In genomic region chr11:108098306-108098705, GRCm38 (mm10) we compare ENCODE assay signal across 22 mouse cellular contexts.
DNase-seq lines count a peak whose midpoint lies in the region; ATAC-seq and TF ChIP-seq lines count a peak whose summit lies in the region.
"Had no signal": no experiment of that assay in that cellular context is flagged by ENCODE, and none has a peak within 500 bp of the region (broad histone marks: within the 10 kb centered on the region; RNA-seq: fewer than 3 reads in every experiment).

No protein-coding gene starts in this region.

- no peak for TF ChIP-seq RAD21 in MEL (IDR thresholded peaks at IDR 0.05; ENCODE audit: low read depth, low read length)

- peak; percentile 49 to 61; a peak in 3 of 4 replicates for TF ChIP-seq EP300 in MEL (IDR thresholded peaks at IDR 0.05; ENCODE audit: low read depth in 1 of 2, low read length in 2 of 2)

- no peak overlapping the region for H3K9ac ChIP-seq in intestine, postnatal 0 days (ENCODE audit: low read depth, low read length)
- H3K9ac ChIP-seq in intestine, embryonic 15.5 days = no peak overlapping the region
- H3K9ac ChIP-seq in MEL (ENCODE audit: control insufficient read depth, low read depth, low read length, poor library complexity, severe bottlenecking) = no peak overlapping the region
- H3K9ac ChIP-seq: embryonic facial prominence, embryonic 12.5 days; forebrain, postnatal 0 days; limb, embryonic 13.5 days; midbrain, embryonic 15.5 days had no signal

- no peak for TF ChIP-seq CTCF in intestine, postnatal 0 days (IDR thresholded peaks at IDR 0.05; ENCODE audit: low read depth)
- no peak for TF ChIP-seq CTCF in MEL (IDR thresholded peaks at IDR 0.05 in 2 of 3, conservative IDR thresholded peaks at IDR 0.05 in 1 of 3; ENCODE audit: control insufficient read depth in 1 of 3, insufficient read depth in 1 of 3, low read depth in 2 of 3, low read length in 3 of 3, poor library complexity in 1 of 3, severe bottlenecking in 1 of 3)

- WGBS in intestine, postnatal 0 days = 33% methylated on average over 7 of the region's 7 CpGs
- WGBS in intestine, embryonic 15.5 days = 62% methylated on average over 7 of the region's 7 CpGs

- H3K79me2 ChIP-seq in MEL (ENCODE audit: control insufficient read depth, insufficient read depth, low read length, poor library complexity) = no peaks in the 10 kb centered on the region

- peak; percentile 72 for DNase-seq in MEL (ENCODE audit: low read depth, low spot score)
- DNase-seq in induced T-regulatory cell, adult 2 months (ENCODE audit: low read depth) = peak; percentile 32
- DNase-seq in retina, postnatal 1 day = no peak
- DNase-seq in layer of hippocampus, adult 8-10 months (ENCODE audit: low spot score in 2 of 2) = no peak
- DNase-seq in left cerebral cortex, adult 11 months (ENCODE audit: low spot score) = no peak
- DNase-seq: cerebellum, adult 11-12 months; cerebellum, postnatal 10 days; forebrain, postnatal 0 days; gastrocnemius, postnatal 25 days; heart, postnatal 4 days; kidney, adult 8-10 months; kidney, postnatal 14 days; lung, adult 18-20 months; lung, postnatal 10 days had no signal

- H3K4me3 ChIP-seq in intestine, postnatal 0 days (ENCODE audit: low read depth, low read length) = no peak overlapping the region
- H3K4me3 ChIP-seq in intestine, embryonic 15.5 days (replicated peaks) = no peak overlapping the region
- no peak overlapping the region for H3K4me3 ChIP-seq in MEL (ENCODE audit: control insufficient read depth in 1 of 2, insufficient read depth in 1 of 2, low read depth in 2 of 2, low read length in 2 of 2)
- H3K4me3 ChIP-seq: embryonic facial prominence, embryonic 12.5 days; limb, embryonic 13.5 days; midbrain, embryonic 15.5 days had no signal

- ATAC-seq in intestine, postnatal 0 days = peak; percentile 61
- ATAC-seq in intestine, embryonic 15.5 days = no peak
- ATAC-seq in megakaryocyte-erythroid progenitor cell, adult 5-6 weeks (replicated peaks; ENCODE audit: low FRiP score, low TSS enrichment, poor library complexity, severe bottlenecking) = peak; percentile 94
- ATAC-seq: forebrain, postnatal 0 days; hindbrain, postnatal 0 days; midbrain, embryonic 15.5 days had no signal

- no peaks in the 10 kb centered on the region for H3K9me3 ChIP-seq in intestine, postnatal 0 days (ENCODE audit: control insufficient read depth)
- H3K9me3 ChIP-seq in intestine, embryonic 15.5 days = no peaks in the 10 kb centered on the region
- no peaks in the 10 kb centered on the region for H3K9me3 ChIP-seq in MEL (replicated peaks; ENCODE audit: insufficient read depth, low read length)
- H3K9me3 ChIP-seq: embryonic facial prominence, embryonic 12.5 days; limb, embryonic 13.5 days; midbrain, embryonic 15.5 days had no signal

- H3K4me2 ChIP-seq in intestine, postnatal 0 days (replicated peaks; ENCODE audit: low read depth) = no peak overlapping the region
- no peak overlapping the region for H3K4me2 ChIP-seq in intestine, embryonic 15.5 days (replicated peaks)
- H3K4me2 ChIP-seq: embryonic facial prominence, embryonic 12.5 days; limb, embryonic 13.5 days; midbrain, embryonic 15.5 days had no signal

- no peaks in the 10 kb centered on the region for H3K4me1 ChIP-seq in intestine, postnatal 0 days (replicated peaks; ENCODE audit: control insufficient read depth, insufficient read depth, low read length)
- no peaks in the 10 kb centered on the region for H3K4me1 ChIP-seq in intestine, embryonic 15.5 days (replicated peaks)
- peaks cover 4 to 11% of the 10 kb centered on the region in 2 experiments; a peak in 2 of 4 replicates for H3K4me1 ChIP-seq in MEL (ENCODE audit: control insufficient read depth in 1 of 2, insufficient read depth in 2 of 2, low read length in 2 of 2)
- H3K4me1 ChIP-seq: embryonic facial prominence, embryonic 12.5 days; limb, embryonic 13.5 days; midbrain, embryonic 15.5 days had no signal

- no peaks in the 10 kb centered on the region for H3K27me3 ChIP-seq in intestine, postnatal 0 days (replicated peaks; ENCODE audit: control insufficient read depth, insufficient read depth, low read length)
- no peaks in the 10 kb centered on the region for H3K27me3 ChIP-seq in intestine, embryonic 15.5 days (replicated peaks)
- H3K27me3 ChIP-seq in MEL (ENCODE audit: control insufficient read depth in 1 of 2, insufficient read depth in 2 of 2, low read length in 2 of 2) = no peaks in the 10 kb centered on the region
- H3K27me3 ChIP-seq: embryonic facial prominence, embryonic 12.5 days; limb, embryonic 13.5 days; midbrain, embryonic 15.5 days had no signal

- no peak overlapping the region for H3K27ac ChIP-seq in intestine, postnatal 0 days (ENCODE audit: low read depth, low read length)
- no peak overlapping the region for H3K27ac ChIP-seq in intestine, embryonic 15.5 days
- H3K27ac ChIP-seq in MEL (ENCODE audit: control insufficient read depth, low read depth, low read length) = peak overlapping the region; percentile 2; the same call in 1 of the 2 replicates
- H3K27ac ChIP-seq: embryonic facial prominence, embryonic 12.5 days; hindbrain, postnatal 0 days; limb, embryonic 13.5 days; midbrain, embryonic 15.5 days; stomach, postnatal 0 days had no signal

- no peaks in the 10 kb centered on the region for H3K36me3 ChIP-seq in intestine, postnatal 0 days (ENCODE audit: control insufficient read depth, insufficient read depth)
- no peaks in the 10 kb centered on the region for H3K36me3 ChIP-seq in intestine, embryonic 15.5 days
- peaks cover 0 to 10% of the 10 kb centered on the region in 2 experiments; a peak in 2 of 4 replicates for H3K36me3 ChIP-seq in MEL (ENCODE audit: control insufficient read depth in 1 of 2, insufficient read depth in 2 of 2, low read length in 2 of 2)
- H3K36me3 ChIP-seq: embryonic facial prominence, embryonic 12.5 days; limb, embryonic 13.5 days; midbrain, embryonic 15.5 days had no signal

- no peak for TF ChIP-seq POLR2A in MEL (IDR thresholded peaks at IDR 0.05; ENCODE audit: control insufficient read depth in 1 of 2, insufficient read depth in 1 of 2, low read depth in 1 of 2, low read length in 2 of 2, poor library complexity in 1 of 2)

TF ChIP-seq in MEL, 35 proteins besides CTCF, POLR2A, EP300 and RAD21:
- no peak for TF ChIP-seq TBP (IDR thresholded peaks at IDR 0.05; ENCODE audit: low read depth, low read length)
- no peak for TF ChIP-seq NELFE (IDR thresholded peaks at IDR 0.05; ENCODE audit: low read depth, low read length)
- no peak for TF ChIP-seq POLR2AphosphoS2 (IDR thresholded peaks at IDR 0.05; ENCODE audit: low read length)
- no peak for TF ChIP-seq KAT2A (conservative IDR thresholded peaks at IDR 0.05; ENCODE audit: low read depth, low read length)
- no peak for TF ChIP-seq MEF2A (IDR thresholded peaks at IDR 0.05; ENCODE audit: extremely low read depth, insufficient replicate concordance, low read depth, low read length, poor library complexity, severe bottlenecking)
- no peak for TF ChIP-seq MYB (IDR thresholded peaks at IDR 0.05; ENCODE audit: low read depth, low read length)
- no peak for TF ChIP-seq MYC (IDR thresholded peaks at IDR 0.05; ENCODE audit: low read depth, low read length)
- TF ChIP-seq ELF1 (IDR thresholded peaks at IDR 0.05; ENCODE audit: low read depth, low read length) = no peak
- no peak for TF ChIP-seq MAX (IDR thresholded peaks at IDR 0.05; ENCODE audit: low read length)
- no peak for TF ChIP-seq E2F4 (IDR thresholded peaks at IDR 0.05; ENCODE audit: borderline replicate concordance, low read depth, low read length)
- TF ChIP-seq UBTF (IDR thresholded peaks at IDR 0.05; ENCODE audit: borderline replicate concordance, insufficient read depth, low read depth, low read length) = no peak
- TF ChIP-seq TAL1 (IDR thresholded peaks at IDR 0.05; ENCODE audit: low read length) = peak; percentile 71
- TF ChIP-seq CHD1 (IDR thresholded peaks at IDR 0.05; ENCODE audit: low read depth, low read length) = no peak
- TF ChIP-seq SIN3A (IDR thresholded peaks at IDR 0.05; ENCODE audit: low read length) = no peak
- no peak for TF ChIP-seq ZKSCAN1 (IDR thresholded peaks at IDR 0.05; ENCODE audit: low read depth, low read length)
- no peak for TF ChIP-seq RCOR1 (IDR thresholded peaks at IDR 0.05; ENCODE audit: low read depth, low read length)
- no peak for TF ChIP-seq MAZ (IDR thresholded peaks at IDR 0.05; ENCODE audit: low read depth, low read length)
- TF ChIP-seq BHLHE40 (IDR thresholded peaks at IDR 0.05; ENCODE audit: borderline replicate concordance, low read depth, low read length) = no peak
- no peak for TF ChIP-seq MAFK (IDR thresholded peaks at IDR 0.05; ENCODE audit: borderline replicate concordance, low read depth, low read length)
- TF ChIP-seq TCF12 (IDR thresholded peaks at IDR 0.05; ENCODE audit: low read depth, low read length) = peak; percentile 67; the same call in 1 of the 2 replicates
- TF ChIP-seq NRF1 (IDR thresholded peaks at IDR 0.05; ENCODE audit: insufficient read depth, low read depth, low read length, poor library complexity, severe bottlenecking) = no peak
- TF ChIP-seq ZNF384 (IDR thresholded peaks at IDR 0.05; ENCODE audit: low read depth, low read length) = no peak
- no peak for TF ChIP-seq ZMIZ1 (IDR thresholded peaks at IDR 0.05; ENCODE audit: low read depth, low read length)
- TF ChIP-seq HCFC1 (IDR thresholded peaks at IDR 0.05; ENCODE audit: low read depth, low read length) = no peak
- peak; percentile 34; the same call in 1 of the 2 replicates for TF ChIP-seq MXI1 (IDR thresholded peaks at IDR 0.05; ENCODE audit: low read depth, low read length)
- no peak for TF ChIP-seq ZC3H11A (IDR thresholded peaks at IDR 0.05; ENCODE audit: low read depth, low read length)
- no peak for TF ChIP-seq USF2 (IDR thresholded peaks at IDR 0.05; ENCODE audit: borderline replicate concordance in 1 of 2, insufficient read depth in 1 of 2, low read depth in 1 of 2, low read length in 2 of 2)
- peak; percentile 36 for TF ChIP-seq ETS1 (IDR thresholded peaks at IDR 0.05; ENCODE audit: low read depth, low read length)
- no peak for TF ChIP-seq GABPA (IDR thresholded peaks at IDR 0.05; ENCODE audit: low read depth, low read length)
- TF ChIP-seq GATA1 (IDR thresholded peaks at IDR 0.05; ENCODE audit: low read depth, low read length) = peak; percentile 71

Comparison
In these comparisons a context has a peak if more than half of its experiments do, and no peak if none do; other contexts are left out.
1. DNase-seq: peak in MEL (single experiment) and induced T-regulatory cell, adult 2 months (single experiment); none in retina, postnatal 1 day (single experiment), layer of hippocampus, adult 8-10 months (0 of 2) and left cerebral cortex, adult 11 months (single experiment).